Mouse (Mus musculus): Measurements from ENCODE around the gene Guca2b.

The Guca2b gene

GRCm38 (mm10) chr4:119658731-119659130 lies at the start of gene Guca2b:
TSS of gene Guca2b (minus strand) at chr4:119658954.
- no peak for DNase-seq

- no peak for DNase-seq
These were observed 49.0 kb upstream of the Guca2b start for GRCm38 (mm10) chr4:119707751-119708150.

DNA sequence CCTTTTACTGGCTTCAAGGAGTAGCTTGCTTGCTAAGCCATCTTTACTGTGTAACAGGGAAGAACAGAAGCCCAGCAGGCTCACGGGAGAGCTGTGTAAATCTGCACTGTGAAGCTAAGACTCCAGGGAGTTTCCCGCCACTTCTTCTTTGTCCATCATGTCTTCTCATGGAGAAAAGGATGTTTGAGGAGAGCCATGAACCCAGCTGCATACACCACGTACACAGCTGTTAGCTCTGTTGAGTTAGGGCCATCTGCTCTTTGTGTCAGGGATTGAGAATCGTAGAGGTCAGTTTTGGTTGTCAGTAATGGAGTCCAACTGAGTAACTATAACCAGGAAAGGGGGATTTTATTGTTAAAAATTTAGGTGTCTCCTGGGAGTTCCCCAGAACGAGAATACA lies 48.6 kb upstream of the Guca2b start:
- DNase-seq, result no peak

- DNase-seq, result no peak
These were observed 45.2 kb upstream of the Guca2b start for GRCm38 (mm10) chr4:119703965-119704364.

- DNase-seq, result no peak
These were observed 42.7 kb upstream of the Guca2b start for GRCm38 (mm10) chr4:119701269-119701954.

DNA sequence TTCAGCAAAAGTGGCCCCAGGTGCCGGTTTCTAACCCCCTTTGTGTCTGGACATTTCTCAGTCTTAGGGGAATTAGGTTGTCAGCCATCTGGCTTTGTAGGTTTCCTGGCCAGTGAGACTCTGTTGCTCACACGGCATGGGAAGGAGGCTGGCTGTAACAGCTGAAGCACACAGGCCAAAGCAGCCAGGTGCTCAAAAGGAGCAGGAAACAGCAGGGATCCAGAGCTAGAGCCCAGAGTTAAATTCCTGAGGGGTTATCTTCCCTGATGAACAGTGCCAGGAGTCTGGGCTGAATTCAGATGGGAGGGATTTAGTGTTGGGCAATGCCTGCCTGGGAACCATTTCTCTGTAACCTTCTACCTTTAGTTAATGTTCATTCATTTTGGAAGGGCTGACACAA lies 39.6 kb upstream of the Guca2b start:
- no peak for DNase-seq

- DNase-seq, result no peak
These were observed 27.0 kb upstream of the Guca2b start for GRCm38 (mm10) chr4:119685746-119686145.

GRCm38 (mm10) chr4:119682596-119682995 lies 23.8 kb upstream of the Guca2b start:
- DNase-seq, result no peak

DNA sequence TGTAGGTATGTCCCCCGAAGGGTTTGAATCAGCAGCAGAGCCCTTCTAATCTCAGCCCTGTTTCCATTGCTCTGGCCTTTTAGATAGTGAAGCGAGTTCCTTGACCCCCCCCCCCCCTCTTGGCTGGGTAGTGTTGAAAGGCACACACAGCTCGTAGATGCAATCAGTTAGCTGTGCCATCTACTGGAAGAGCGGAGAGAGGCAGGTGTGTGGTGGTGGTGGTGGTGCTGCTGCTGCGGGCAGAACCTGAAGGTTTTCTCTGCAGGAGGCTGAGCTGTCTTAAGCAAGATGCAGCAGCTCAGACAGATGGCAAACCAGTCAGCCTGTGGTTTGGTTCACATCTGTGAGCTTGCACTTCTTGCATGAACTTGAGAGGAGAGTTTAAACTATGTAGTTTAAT lies 13.9 kb upstream of the Guca2b start:
- peak; percentile 81 for DNase-seq

- no peak for DNase-seq
These were observed 12.4 kb upstream of the Guca2b start for GRCm38 (mm10) chr4:119671164-119671563.

- peak; percentile 24 for DNase-seq
These were observed 12.0 kb upstream of the Guca2b start for GRCm38 (mm10) chr4:119670736-119671135.

GRCm38 (mm10) chr4:119670210-119670555 lies 11.4 kb upstream of the Guca2b start:
- DNase-seq, result no peak

DNA sequence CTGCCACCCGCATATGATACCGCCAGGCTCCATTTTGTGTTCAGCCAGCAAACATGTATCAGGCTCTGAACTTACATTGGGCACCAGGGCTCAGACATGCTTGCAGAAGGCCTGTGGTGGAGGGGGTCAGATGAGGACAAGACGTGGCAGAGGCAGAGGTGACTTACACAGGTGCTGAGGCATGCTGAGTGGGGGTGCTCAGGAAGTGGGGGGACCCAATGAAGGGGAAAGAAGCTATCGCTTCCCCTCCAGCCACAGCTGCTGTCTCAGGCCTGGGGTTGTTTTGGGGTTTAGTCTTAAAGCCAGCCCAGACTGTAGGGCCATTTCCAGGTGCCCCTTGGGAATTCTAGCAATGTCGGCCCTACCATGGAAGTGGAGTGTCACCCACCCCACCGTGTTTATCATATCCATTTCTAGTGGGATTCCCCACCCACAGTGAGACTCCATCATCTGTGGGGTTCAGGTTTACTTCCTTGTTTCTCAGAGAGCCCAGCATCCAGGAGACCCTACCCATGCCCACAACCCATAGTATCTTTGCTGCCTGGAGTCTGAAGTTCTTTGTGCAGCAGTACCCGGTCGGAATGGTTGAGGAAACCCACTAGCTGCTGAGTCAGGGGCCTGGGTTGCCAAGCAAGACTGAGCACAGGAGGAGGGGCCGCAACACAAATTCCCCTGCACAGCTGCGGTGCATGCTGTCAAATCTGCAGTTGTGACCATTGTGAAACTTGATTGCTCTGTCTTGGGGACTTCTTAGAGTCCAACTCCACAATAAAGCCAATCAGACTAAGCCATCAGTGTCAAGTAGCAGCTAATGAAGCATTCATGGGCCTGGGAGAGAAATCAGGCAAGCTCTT lies 10.8 kb upstream of the Guca2b start:
- peak; percentile 82 for DNase-seq

DNA sequence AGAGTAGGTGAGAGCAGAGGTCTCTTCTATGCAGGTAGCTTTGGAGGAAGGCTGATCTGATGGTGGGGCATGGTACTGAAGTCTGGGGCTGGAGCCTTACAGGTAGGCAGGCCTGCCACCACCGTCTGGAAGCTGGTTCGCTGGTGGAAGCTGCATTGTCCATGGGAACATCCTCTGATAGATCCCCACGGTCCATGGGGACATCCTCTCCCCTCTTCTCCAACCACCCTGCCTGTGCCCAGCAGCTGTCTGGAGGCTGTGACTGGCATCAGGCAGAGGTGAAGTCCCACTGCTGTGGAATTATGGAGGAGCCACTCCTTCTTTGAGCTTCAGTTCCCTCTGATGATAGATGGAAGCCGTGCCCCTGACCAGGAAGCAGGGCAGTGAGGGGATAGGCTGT lies 9.8 kb upstream of the Guca2b start:
- DNase-seq, result no peak

GRCm38 (mm10) chr4:119668185-119668584 lies 9.4 kb upstream of the Guca2b start:
- DNase-seq, result no peak

GRCm38 (mm10) chr4:119667454-119667853 lies 8.7 kb upstream of the Guca2b start:
- DNase-seq, result peak; percentile 52

- no peak for DNase-seq
These were observed 7.4 kb upstream of the Guca2b start for GRCm38 (mm10) chr4:119666116-119666515.

DNA sequence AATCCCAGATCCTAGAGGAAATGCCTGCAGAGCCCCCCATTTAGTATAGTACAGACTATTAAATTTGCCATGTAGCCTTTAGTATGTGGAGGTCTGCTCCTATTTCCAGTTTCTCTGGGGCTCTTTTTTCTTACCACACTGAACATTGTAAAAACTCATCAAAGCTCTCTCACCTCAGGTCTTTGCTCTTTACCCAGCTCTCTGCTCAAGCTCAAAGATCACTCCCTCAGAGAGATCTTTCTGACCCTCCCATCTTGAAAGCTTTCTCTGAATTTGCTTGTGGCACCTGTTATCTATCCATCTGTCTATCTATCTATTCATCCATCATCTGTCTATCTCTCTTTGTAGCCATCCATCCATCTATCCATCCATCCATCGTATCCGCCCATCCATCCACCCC lies 6.4 kb upstream of the Guca2b start:
- no peak for DNase-seq

- no peak for DNase-seq
These were observed 4.8 kb upstream of the Guca2b start for GRCm38 (mm10) chr4:119663409-119664095.

- DNase-seq, result no peak
These were observed 4.2 kb upstream of the Guca2b start for GRCm38 (mm10) chr4:119662976-119663375.

GRCm38 (mm10) chr4:119662151-119662550 lies 3.4 kb upstream of the Guca2b start:
- no peak for DNase-seq

DNA sequence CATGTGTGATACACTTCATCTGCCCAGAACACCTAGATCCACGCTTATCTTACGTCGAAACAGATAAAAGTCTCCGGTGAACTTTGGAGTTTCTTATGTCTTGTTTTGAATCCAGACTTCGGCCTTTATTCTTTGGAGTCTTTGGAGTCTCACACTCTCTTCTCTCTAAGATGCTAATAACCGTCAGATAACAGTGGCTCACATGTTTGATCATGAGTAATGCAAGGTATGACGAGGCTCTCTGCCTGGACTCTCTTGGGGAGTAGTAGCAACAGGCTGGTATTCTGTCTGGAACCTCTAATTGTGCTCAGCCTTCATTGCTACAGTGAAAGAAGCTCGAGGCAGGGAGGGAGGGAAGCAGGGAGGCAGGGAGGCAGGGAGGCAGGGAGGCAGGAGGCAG lies 1.3 kb upstream of the Guca2b start:
- no peak for DNase-seq

DNA sequence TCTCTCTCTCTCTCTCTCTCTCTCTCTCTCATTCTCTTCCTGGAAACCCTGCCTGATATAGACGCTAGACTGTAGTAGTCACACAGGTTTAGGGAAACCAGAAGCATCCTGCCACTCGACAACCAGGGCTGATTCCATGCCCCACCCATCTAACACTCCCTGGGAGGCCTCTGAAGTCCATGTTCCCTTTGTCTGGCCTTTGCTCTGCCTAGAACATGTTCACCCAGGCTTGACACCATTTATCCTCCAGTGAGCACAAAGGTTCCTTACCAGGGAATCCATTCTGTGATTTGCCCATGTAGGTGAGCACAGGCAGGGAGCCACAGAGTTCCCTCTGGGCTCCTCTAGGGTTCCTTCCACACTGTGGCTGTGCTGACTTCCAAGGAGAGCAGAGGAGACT lies 508 bp downstream of the Guca2b start:
- no peak for DNase-seq

DNA sequence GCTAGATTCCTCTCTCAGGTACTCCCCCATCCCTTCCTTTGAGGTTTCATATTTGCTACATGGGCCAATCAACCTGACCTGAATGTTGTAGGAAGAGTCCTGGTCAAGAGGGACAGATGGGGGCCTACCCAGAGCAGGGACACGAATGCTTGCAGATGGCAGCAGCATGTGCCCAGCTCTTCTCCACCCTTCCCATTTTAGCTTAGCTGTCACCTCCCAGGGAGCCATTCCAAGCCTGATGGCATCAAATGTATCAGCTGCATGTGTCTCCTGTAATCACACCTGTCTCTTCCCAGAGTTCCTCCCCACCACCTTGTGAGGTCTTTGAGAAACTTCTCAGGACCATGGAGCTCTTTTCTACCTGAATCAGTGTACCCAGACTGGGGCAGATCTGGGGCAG lies 1.7 kb downstream of the Guca2b start:
- DNase-seq, result no peak
